Mouse (Mus musculus): ENCODE data around the gene Ap1b1. TPM values are rescaled to one million over a fixed set of nuclear protein-coding genes. Genes with fewer than 3 reads are reported as not detected.
"Not testable (repeated sequence)": the region's sequence is repeated elsewhere in the genome, so short reads cannot be mapped to it uniquely, and the experiment has no call there.

Gene Ap1b1
- polyA plus RNA-seq, 2 experiments, result 58.8 to 64.1 TPM

DNA sequence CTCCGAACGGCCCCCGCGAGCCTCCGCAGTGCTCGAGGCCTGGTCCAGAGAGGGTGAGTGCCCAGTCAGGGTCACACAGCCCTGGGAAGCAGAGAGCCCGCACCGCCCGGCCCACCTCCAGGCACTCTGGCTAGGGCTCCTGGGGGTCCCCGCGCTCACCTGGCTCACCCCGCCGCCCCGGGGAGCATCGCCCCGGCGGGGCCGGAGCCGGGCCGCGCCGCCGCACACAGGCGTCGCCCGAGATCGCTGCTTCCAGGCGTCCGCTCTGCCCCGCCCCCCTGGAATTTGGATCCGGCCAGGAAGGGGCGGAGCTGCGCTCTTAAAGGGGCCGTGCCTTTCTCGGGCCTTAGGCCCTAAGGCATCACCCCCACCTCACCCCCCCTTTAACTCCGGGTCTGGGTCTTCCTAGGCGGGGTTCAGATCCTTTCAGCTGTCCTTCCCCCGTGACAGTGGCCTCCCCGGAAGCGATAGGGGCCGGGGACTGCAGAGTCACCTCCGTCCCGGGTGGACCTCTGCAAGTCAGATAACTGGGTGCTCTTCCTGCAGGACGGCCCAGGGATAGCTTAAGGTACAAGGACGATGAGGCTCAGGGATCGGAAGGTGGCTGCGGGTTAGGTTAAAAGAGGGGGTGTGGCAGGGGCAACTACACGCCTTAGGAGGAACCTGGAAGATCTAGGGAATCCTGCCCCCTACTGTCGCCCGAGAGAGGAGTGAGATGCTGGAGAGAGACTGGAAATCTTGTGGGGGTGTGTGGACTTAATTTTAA is 78.6 kb downstream of the Ap1b1 start, which contains the start of gene Gas2l1:
Gas2l1 (minus strand) TSS at position 272 of the 766 bp plus-strand sequence.
- no peaks in the 10 kb centered on the region for H3K9me3 ChIP-seq (ENCODE audit: control insufficient read depth, low read length)
- peaks cover 19% of the 10 kb centered on the region for H3K36me3 ChIP-seq (replicated peaks; ENCODE audit: control insufficient read depth, insufficient read depth, low read depth)
- peak; percentile 74 for TF ChIP-seq CTCF (IDR thresholded peaks at IDR 0.05; ENCODE audit: low read depth)
- no peak for TF ChIP-seq EP300 (IDR thresholded peaks at IDR 0.05; ENCODE audit: low read depth)
- peak; percentile 67 to 74 (median 71) for DNase-seq (ENCODE audit: low read depth in 3 of 3, low spot score in 3 of 3)
- no peak within 1 kb of the TSS for H3K27ac ChIP-seq
- peak; percentile 83 for ATAC-seq (ENCODE audit: insufficient read depth)
- H3K4me1 ChIP-seq (replicated peaks; ENCODE audit: control insufficient read depth in 2 of 2, insufficient read depth in 2 of 2, low read length in 1 of 2), result peaks cover 5 to 10% of the 10 kb centered on the region in 2 experiments; a peak in 2 of 4 replicates
- 0% methylated on average over 44 of the region's 50 CpGs for WGBS (ENCODE audit: insufficient replicate concordance)
- H3K27me3 ChIP-seq (ENCODE audit: control insufficient read depth, insufficient read depth, low read length), result peaks cover 43% of the 10 kb centered on the region
- H3K4me3 ChIP-seq (ENCODE audit: insufficient read depth in 1 of 2, low read depth in 2 of 2, low read length in 2 of 2), result peak within 1 kb of the TSS; percentile 63 to 78
- H3K9ac ChIP-seq (replicated peaks), result peak within 1 kb of the TSS; percentile 62
- peak within 1 kb of the TSS; percentile 77 for H3K4me2 ChIP-seq (ENCODE audit: low read depth)

GRCm38 (mm10) chr11:5067063-5067462 is 80.4 kb downstream of the Ap1b1 start:
- no peak for DNase-seq (ENCODE audit: low read depth in 3 of 3, low spot score in 3 of 3)
- Histone ChIP-seq H3K9ac (replicated peaks) (no peak overlapping the region), H3K27ac (no peak overlapping the region), H3K27me3 (ENCODE audit: control insufficient read depth, insufficient read depth, low read length) (peaks cover 24% of the 10 kb centered on the region), H3K4me1 (replicated peaks; ENCODE audit: control insufficient read depth in 2 of 2, insufficient read depth in 2 of 2, low read length in 1 of 2) (peaks cover 5 to 10% of the 10 kb centered on the region in 2 experiments; a peak in 2 of 4 replicates), H3K36me3 (replicated peaks; ENCODE audit: control insufficient read depth, insufficient read depth, low read depth) (peaks cover 37% of the 10 kb centered on the region), H3K4me2 (ENCODE audit: low read depth) (no peak overlapping the region), H3K4me3 (ENCODE audit: insufficient read depth in 1 of 2, low read depth in 2 of 2, low read length in 2 of 2) (no peak overlapping the region), H3K9me3 (ENCODE audit: control insufficient read depth, low read length) (no peaks in the 10 kb centered on the region)
- ATAC-seq (ENCODE audit: insufficient read depth), result no peak
- TF ChIP-seq CTCF (IDR thresholded peaks at IDR 0.05; ENCODE audit: low read depth) (no peak), EP300 (IDR thresholded peaks at IDR 0.05; ENCODE audit: low read depth) (no peak)

DNA sequence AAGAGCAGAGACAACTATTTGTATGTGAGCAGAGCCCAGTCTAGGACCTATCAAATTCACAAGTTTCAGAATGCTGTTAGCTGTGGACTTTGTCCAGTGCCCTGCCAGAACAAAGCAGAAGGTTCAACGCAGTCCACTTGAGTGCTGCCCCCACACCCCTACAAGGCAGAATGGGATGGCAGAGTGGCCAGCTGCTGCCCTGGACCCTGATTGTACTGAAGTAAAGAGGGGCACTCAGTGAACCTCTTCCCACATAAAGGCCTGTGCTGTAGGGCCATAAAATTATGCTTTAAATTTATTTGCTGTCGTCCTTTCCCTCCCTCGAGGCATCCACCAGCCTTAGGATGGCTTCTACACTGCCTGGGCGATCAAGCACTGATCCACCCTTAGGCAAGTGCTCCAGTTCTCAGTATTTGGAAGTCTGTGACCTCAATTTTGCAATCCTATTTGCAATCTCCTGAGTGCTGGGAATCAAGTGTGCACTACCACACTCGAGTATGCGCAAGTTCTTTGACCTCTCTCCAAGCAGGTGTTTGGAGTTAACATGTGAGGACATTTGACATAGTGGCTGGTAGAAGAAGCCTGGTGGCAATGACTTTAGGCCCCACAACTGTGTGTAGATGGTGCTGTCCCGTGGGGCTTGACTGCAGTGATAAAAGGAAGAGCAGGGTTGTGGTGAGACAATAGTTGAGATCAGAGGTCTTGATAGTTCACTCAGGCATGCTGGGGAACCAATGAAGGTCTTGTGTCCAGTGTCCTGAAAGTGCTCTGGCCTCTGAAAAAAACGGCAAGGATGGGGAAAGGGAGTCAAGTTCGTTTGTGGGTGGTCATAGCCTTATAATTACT is 81.7 kb downstream of the Ap1b1 start:
- Histone ChIP-seq H3K4me2 (ENCODE audit: low read depth) (no peak overlapping the region), H3K9ac (replicated peaks) (no peak overlapping the region), H3K4me3 (ENCODE audit: insufficient read depth in 1 of 2, low read depth in 2 of 2, low read length in 2 of 2) (no peak overlapping the region), H3K27me3 (ENCODE audit: control insufficient read depth, insufficient read depth, low read length) (peaks cover 11% of the 10 kb centered on the region), H3K36me3 (replicated peaks; ENCODE audit: control insufficient read depth, insufficient read depth, low read depth) (peaks cover 50% of the 10 kb centered on the region), H3K4me1 (replicated peaks; ENCODE audit: control insufficient read depth in 2 of 2, insufficient read depth in 2 of 2, low read length in 1 of 2) (peaks cover 5 to 10% of the 10 kb centered on the region in 2 experiments; a peak in 2 of 4 replicates), H3K9me3 (ENCODE audit: control insufficient read depth, low read length) (no peaks in the 10 kb centered on the region), H3K27ac (no peak overlapping the region)
- 56% methylated on average over 9 of the region's 9 CpGs for WGBS (ENCODE audit: insufficient replicate concordance)
- no peak for TF ChIP-seq EP300 (IDR thresholded peaks at IDR 0.05; ENCODE audit: low read depth)
- TF ChIP-seq CTCF (IDR thresholded peaks at IDR 0.05; ENCODE audit: low read depth), result no peak
- DNase-seq (ENCODE audit: low read depth in 3 of 3, low spot score in 3 of 3) (no peak), ATAC-seq (ENCODE audit: insufficient read depth) (no peak)

GRCm38 (mm10) chr11:5074882-5075281 is 88.3 kb downstream of the Ap1b1 start:
- DNase-seq (ENCODE audit: low read depth in 3 of 3, low spot score in 3 of 3), result no peak
- Histone ChIP-seq H3K27me3 (ENCODE audit: control insufficient read depth, insufficient read depth, low read length) (no peaks in the 10 kb centered on the region), H3K9ac (replicated peaks) (no peak overlapping the region), H3K4me1 (replicated peaks; ENCODE audit: control insufficient read depth in 2 of 2, insufficient read depth in 2 of 2, low read length in 1 of 2) (no peaks in the 10 kb centered on the region), H3K4me3 (ENCODE audit: insufficient read depth in 1 of 2, low read depth in 2 of 2, low read length in 2 of 2) (no peak overlapping the region), H3K27ac (no peak overlapping the region), H3K9me3 (ENCODE audit: control insufficient read depth, low read length) (no peaks in the 10 kb centered on the region), H3K4me2 (ENCODE audit: low read depth) (no peak overlapping the region), H3K36me3 (replicated peaks; ENCODE audit: control insufficient read depth, insufficient read depth, low read depth) (peaks cover 85% of the 10 kb centered on the region)
- TF ChIP-seq CTCF (IDR thresholded peaks at IDR 0.05; ENCODE audit: low read depth), result peak; percentile 64
- TF ChIP-seq EP300 (IDR thresholded peaks at IDR 0.05; ENCODE audit: low read depth), result no peak
- 58% methylated on average over 4 of the region's 4 CpGs for WGBS (ENCODE audit: insufficient replicate concordance)
- ATAC-seq (ENCODE audit: insufficient read depth), result no peak

GRCm38 (mm10) chr11:5075760-5076159 is 89.1 kb downstream of the Ap1b1 start:
- Histone ChIP-seq H3K4me2 (ENCODE audit: low read depth) (no peak overlapping the region), H3K27ac (no peak overlapping the region), H3K9me3 (ENCODE audit: control insufficient read depth, low read length) (no peaks in the 10 kb centered on the region), H3K36me3 (replicated peaks; ENCODE audit: control insufficient read depth, insufficient read depth, low read depth) (peaks cover 85% of the 10 kb centered on the region), H3K4me3 (ENCODE audit: insufficient read depth in 1 of 2, low read depth in 2 of 2, low read length in 2 of 2) (no peak overlapping the region), H3K27me3 (ENCODE audit: control insufficient read depth, insufficient read depth, low read length) (no peaks in the 10 kb centered on the region), H3K9ac (replicated peaks) (no peak overlapping the region), H3K4me1 (replicated peaks; ENCODE audit: control insufficient read depth in 2 of 2, insufficient read depth in 2 of 2, low read length in 1 of 2) (no peaks in the 10 kb centered on the region)
- no peak for DNase-seq (ENCODE audit: low read depth in 3 of 3, low spot score in 3 of 3)
- no peak for ATAC-seq (ENCODE audit: insufficient read depth)
- TF ChIP-seq EP300 (IDR thresholded peaks at IDR 0.05; ENCODE audit: low read depth) (no peak), CTCF (IDR thresholded peaks at IDR 0.05; ENCODE audit: low read depth) (no peak; the same call in 1 of the 2 replicates)

DNA sequence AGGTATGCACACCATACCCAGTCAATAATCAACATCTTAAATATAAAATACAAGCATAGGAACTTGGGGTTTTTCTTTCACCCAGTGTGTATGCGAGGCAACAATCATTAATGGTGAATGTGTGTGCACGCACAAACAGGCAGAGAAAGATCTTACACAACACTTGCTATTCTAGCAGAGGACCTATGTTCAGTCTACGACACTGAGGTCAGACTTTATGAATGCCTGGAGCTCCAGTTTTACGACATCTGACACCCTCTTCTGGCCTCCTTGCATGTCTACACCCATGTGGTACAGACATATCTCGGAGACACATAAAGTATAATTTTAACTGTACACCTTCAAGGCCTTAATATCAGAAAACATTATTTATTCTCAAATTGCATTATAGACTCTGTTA is 90.2 kb downstream of the Ap1b1 start:
- not testable (repeated sequence) for H3K4me2 ChIP-seq (ENCODE audit: low read depth); H3K9ac ChIP-seq (replicated peaks); H3K4me1 ChIP-seq (replicated peaks; ENCODE audit: control insufficient read depth in 2 of 2, insufficient read depth in 2 of 2, low read length in 1 of 2); H3K9me3 ChIP-seq (ENCODE audit: control insufficient read depth, low read length); H3K4me3 ChIP-seq (ENCODE audit: insufficient read depth in 1 of 2, low read depth in 2 of 2, low read length in 2 of 2); DNase-seq (ENCODE audit: low read depth in 3 of 3, low spot score in 3 of 3); ATAC-seq (ENCODE audit: insufficient read depth); H3K27ac ChIP-seq; H3K27me3 ChIP-seq (ENCODE audit: control insufficient read depth, insufficient read depth, low read length)
- peaks cover 81% of the 10 kb centered on the region for H3K36me3 ChIP-seq (replicated peaks; ENCODE audit: control insufficient read depth, insufficient read depth, low read depth)
- 88% methylated on average over 4 of the region's 5 CpGs for WGBS (ENCODE audit: insufficient replicate concordance)

Measured in liver, embryonic 14.5 days (tissue).